Mouse (Mus musculus) layer of hippocampus, adult 8-10 months (tissue): ENCODE results near the gene Tpst2. TPM values are rescaled to one million over a fixed set of nuclear protein-coding genes. Genes with fewer than 3 reads are reported as not detected.

Experiments
- DNase-seq, 2 experiments: peaks; one replicate each; pipeline ENCODE4 v3.0.0; 2022; ENCODE audit warnings: low spot score in 2 of 2
- total RNA-seq, 4 experiments: library from RNA; stranded (reverse); gene quantifications; 2 replicates each; pipeline ENCODE4 v1.2.4; 2022

Tpst2 gene
- 10 to 100 TPM; 33.0 to 49.0 (median 39.5) TPM for total RNA-seq

DNA sequence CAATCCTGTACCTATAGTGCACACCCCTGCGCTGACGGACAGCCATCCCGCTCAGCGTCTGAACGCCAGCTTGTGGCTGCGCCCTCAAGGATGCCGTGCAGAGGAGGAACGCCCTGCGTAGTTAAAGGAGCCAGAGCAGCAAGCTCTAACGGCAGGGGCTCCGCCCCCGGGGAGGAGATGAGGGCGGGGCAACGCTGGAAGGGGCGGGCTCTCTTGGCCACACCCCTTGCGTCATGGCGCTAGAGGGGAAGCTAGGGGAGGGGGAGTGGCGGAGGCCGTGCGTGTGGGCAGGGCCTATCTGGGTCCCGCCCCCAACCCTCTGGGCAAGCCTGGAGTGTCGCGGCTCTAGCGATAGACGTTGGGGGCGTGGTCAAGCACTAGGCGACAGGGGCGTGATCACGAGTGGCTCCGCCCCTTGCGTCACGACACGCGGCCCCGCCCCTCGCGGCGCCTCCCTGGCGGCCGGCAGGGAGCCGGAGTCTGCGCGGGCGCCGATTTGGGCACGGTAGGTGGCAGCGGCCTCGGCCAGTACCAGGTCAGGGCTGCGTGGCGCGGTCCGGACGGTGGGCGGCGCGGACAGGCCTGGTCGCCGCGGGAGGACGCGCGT lies at the start of gene Tpst2:
Gene Tpst2, plus strand, starts transcription at position 425 of the 607 bp plus-strand sequence.
- DNase-seq = peak; percentile 100

DNA sequence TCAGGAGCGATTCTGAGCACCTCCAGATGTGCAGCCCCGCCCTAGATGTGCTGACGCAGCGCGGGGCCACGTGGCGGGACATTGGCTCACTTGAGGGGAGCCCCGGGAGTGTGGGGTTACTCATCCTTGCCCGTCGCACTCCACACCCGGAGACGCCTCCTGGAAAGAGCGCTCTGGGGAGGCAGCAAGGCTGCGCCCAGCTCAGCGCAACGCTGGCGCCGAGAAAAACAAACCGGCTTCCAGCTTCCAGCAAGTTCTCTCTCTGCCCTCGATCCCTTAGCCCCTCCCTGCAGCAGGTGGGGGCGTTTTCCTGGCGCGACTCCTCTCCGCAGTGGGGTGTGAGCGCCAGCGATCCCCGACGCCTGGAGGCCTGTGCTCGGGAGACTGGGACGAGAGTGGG lies 49.1 kb upstream of the Tpst2 start:
- DNase-seq = peak in 1 of 2 experiments; percentile 58

GRCm38 (mm10) chr5:112227898-112228239 lies 48.6 kb upstream of the Tpst2 start:
- no peak for DNase-seq

DNA sequence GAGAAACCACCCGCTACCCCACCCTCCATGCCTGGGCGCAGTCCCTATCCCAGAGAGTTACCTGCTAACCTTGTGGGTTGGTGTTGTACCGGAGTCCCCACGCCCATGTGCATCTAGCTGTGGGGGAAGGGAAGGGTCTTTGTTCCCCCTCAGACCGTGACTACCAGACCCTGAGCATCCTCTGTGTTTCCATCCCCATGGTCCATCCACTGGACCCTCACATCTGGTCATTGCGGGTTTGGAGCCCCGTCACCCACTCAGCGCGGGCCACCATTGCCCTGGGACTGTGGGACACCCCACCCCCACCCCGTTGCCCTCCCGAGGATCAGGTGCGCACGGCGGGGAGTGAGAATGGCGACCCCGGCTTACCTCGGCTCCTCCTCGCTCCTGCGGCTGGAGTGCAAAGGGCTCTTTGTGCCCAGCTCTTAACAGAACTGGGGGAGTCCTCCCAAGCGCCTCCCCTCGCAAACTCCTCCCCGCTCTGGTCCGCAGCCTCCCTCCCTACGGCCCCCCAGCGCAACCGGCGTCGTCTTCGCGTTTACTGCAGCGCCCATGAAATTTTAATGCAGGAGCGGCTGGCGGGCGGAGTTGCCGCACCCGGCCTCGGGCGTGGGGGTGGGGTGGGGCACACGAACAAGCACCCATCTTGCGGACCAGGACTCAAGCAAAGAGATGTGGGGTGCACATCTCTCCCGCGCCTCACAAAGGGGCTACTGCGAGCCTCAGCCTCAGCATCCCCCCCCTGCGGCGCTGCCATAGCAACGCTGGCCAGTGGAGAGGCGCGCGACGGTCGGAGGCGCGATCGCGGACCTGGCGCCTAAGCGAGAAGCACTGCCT lies 48.0 kb upstream of the Tpst2 start:
- peak; percentile 49 to 68 for DNase-seq

DNA sequence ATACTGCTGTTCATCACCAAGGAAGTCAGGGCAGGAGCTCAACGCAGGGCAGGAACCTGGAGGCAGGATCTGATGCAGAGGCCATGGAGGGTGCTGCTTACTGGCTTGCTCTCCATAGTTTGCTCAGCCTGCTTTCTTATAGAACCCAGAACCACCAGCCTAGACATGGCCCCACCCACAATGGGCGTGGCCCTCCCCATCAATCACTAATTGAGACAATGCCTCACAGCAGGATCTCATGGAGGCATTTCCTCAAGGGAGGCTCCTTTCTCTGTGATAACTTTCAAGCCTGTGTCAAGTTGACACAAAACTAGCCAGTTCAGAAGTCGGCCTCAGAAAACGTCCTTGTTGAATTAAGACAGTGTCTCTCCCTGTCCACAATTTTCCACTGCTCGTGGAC lies 40.7 kb upstream of the Tpst2 start:
- DNase-seq = no peak

- no peak for DNase-seq
Observed at GRCm38 (mm10) chr5:112236631-112237030, 39.9 kb upstream of the Tpst2 start.

GRCm38 (mm10) chr5:112237439-112237838 lies 39.1 kb upstream of the Tpst2 start:
- no peak for DNase-seq

- DNase-seq = no peak
Observed at GRCm38 (mm10) chr5:112237866-112238570, 38.5 kb upstream of the Tpst2 start.

- no peak for DNase-seq
Observed at GRCm38 (mm10) chr5:112238781-112239482, 37.6 kb upstream of the Tpst2 start.

GRCm38 (mm10) chr5:112240761-112241160 lies 35.7 kb upstream of the Tpst2 start:
- DNase-seq = peak; percentile 83 to 95

DNA sequence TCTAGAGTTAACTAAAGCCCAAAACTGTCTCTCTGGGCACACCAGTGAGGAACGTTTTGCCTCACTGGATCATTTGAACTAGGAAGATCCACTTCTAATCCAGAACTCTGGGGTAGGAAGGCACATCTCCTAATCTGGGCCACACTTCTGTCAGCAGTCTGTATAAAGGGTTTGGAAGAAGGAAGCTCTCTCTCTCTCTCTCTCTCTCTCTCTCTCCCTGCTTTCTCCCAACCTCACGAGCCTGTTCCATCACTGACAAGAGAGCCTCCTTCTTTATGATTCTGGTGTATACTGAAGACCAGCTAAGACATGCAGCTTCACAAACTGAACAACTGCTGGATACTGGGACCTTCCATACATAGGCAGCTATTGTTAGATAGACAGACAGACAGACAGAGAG lies 34.6 kb upstream of the Tpst2 start:
- DNase-seq = no peak

- DNase-seq = no peak
Observed at GRCm38 (mm10) chr5:112242361-112242778, 34.1 kb upstream of the Tpst2 start.

- no peak for DNase-seq
Observed at GRCm38 (mm10) chr5:112243041-112243440, 33.5 kb upstream of the Tpst2 start.

DNA sequence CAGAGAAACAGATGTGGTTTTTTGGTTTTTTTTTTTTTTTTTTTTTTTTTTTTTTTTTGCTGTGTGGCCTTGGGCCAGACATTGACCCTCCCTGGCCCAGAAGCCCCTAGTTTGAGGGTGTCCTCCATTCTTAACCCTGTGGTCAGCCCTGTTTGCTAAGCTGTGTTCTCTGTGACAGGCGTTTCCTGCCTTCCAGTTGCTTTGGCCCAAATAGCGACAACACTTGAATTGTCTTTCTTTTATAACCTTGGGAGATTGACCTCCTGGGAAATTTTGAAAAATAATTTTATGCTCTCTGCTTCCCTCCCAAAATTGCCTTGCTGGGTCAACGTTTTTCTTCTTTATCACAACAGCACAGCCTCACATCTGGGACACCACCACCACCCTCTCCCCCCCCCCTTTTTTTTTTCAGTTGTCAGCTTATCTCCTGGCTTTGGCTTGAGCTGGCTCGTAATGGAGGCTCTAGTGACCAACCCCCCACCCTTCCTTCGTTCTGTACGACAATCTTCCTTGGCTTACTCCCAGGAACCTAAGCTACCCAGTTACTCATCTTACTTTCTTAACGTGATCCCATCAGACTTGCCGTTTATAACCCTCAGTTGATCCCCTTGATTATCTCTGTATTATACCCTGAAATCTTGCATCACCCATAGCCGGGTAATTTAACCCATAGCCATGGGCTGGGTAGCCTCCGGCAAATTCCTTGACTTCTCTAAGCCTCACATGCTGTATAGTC lies 32.8 kb upstream of the Tpst2 start:
- no peak for DNase-seq

DNA sequence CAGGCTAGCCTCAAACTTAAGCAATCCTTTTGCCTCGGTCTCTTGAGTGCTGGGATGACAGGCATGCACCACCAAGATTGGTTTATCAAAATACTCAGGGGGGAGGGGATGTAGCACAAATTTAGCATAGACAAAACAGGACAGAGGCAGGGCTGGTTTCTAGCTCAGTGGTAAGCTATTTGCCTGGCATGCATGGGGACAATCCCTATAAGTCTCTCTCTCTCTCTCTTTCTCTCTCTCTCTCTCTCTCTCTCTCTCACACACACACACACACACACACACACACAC lies 32.3 kb upstream of the Tpst2 start:
- no peak for DNase-seq

GRCm38 (mm10) chr5:112244890-112245615 lies 31.4 kb upstream of the Tpst2 start:
- no peak for DNase-seq

DNA sequence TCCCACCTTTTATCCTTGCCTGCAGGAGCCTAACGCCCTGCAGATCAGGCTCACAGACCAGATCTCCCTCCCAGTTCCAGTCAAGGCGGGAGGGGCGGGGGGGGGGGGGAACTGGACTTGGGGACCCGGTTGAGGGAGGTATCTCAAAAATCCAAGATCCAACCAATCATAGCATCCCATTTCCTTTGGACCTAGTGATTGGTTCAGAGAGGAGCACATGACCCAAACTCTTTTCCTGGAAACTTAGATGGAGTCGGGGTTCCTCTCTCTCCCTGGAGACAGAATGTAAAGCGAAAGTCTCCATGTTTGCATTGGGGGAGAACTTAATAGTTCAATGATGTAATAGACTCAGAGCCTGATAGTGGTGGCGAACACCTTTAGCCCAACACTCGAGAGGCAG lies 29.1 kb upstream of the Tpst2 start:
- no peak for DNase-seq

DNA sequence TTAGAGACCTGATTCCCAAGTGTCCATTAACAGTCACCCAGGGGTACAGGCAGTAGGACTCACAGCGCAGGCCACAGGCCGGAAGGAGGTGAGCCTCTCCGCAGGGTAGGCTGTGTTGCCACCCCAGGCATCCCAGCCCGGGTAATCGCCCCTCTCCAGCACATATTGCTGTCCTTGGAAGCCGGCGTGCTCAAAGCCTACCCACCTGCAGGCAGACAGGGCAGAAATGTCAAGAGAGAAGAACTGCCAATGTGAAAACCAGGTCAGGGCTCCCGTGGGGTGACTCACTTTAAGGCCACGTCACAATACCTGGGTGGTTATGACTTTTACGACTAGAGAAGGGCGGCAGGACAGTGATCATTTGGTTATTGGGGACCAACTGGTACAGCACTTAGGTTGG lies 27.4 kb upstream of the Tpst2 start:
- no peak for DNase-seq

DNA sequence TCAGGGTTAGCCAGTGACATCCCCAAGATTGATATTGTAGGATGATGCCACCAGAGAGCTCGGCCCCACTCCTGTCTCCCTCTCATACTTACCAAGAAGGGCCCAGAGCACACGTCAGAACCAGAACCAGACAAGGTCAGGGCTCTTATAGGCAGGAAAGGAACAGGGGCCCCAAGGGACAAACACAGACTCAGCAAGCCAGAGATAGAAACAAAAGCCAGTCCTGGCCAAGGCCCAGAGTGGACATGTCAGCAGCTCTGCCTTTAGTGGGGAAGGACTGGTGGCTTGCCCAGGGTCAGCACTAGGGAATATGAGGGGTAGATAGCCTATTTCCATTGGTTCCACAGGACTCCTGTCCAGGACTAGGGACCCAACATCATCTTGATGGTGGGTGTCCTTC lies 24.1 kb upstream of the Tpst2 start, which contains the start of gene Cryba4:
Gene Cryba4, minus strand, starts transcription at position 119 of the 400 bp plus-strand sequence.
- no peak for DNase-seq

- no peak for DNase-seq
Observed at GRCm38 (mm10) chr5:112253169-112253568, 23.3 kb upstream of the Tpst2 start.
